Mouse (Mus musculus) midbrain, postnatal 0 days (tissue): ENCODE measurements around the gene Phactr2. TPM values are rescaled to one million over a fixed set of nuclear protein-coding genes. Genes with fewer than 3 reads are reported as not detected.

ENCODE experiments used
- ATAC-seq: fragments of 200-750 bp; cut with Nextera tagmentation; 2 replicates; pipeline ENCODE4 v1.8.0; 2017; ENCODE audit warnings: moderate number of reproducible peaks, mild to moderate bottlenecking, moderate TSS enrichment, moderate library complexity; ENCODE audit not compliant: low FRiP score
- DNase-seq: peaks from one replicate; pipeline ENCODE4 v3.0.0-alpha.2; 2015; ENCODE audit warnings: low spot score
- H3K27ac ChIP-seq: fragments of 300-500 bp; sonication (generic); 2 replicates; pipeline ENCODE4 v1.5.1; 2014; ENCODE audit warnings: low read depth, mild to moderate bottlenecking, low read length, mixed read lengths
- H3K27me3 ChIP-seq: fragments of 300-500 bp; sonication (generic); 2 replicates; pipeline ENCODE4 v1.6.1; 2014; ENCODE audit warnings: low read length, control low read depth, mixed read lengths; ENCODE audit not compliant: insufficient read depth
- H3K36me3 ChIP-seq: fragments of 300-500 bp; sonication (generic); 2 replicates; pipeline ENCODE4 v1.6.1; 2014; ENCODE audit warnings: low read length, control low read depth, mixed read lengths; ENCODE audit not compliant: insufficient read depth
- H3K4me1 ChIP-seq: fragments of 300-500 bp; sonication (generic); 2 replicates; pipeline ENCODE4 v1.6.1; 2014; ENCODE audit warnings: mild to moderate bottlenecking, control low read depth, antibody characterized with exemption, low read length, mixed read lengths; ENCODE audit not compliant: insufficient read depth
- H3K4me2 ChIP-seq: fragments of 300-500 bp; sonication (generic); 2 replicates; pipeline ENCODE4 v1.6.1; 2014; ENCODE audit warnings: low read depth, mild to moderate bottlenecking, low read length, mixed read lengths; ENCODE audit not compliant: poor library complexity, severe bottlenecking
- H3K4me3 ChIP-seq: fragments of 300-500 bp; sonication (generic); 2 replicates; pipeline ENCODE4 v1.5.1; 2014; ENCODE audit warnings: low read depth, mild to moderate bottlenecking, low read length, moderate library complexity
- H3K9ac ChIP-seq: fragments of 300-500 bp; sonication (generic); replicated peaks from 2 replicates; pipeline ENCODE4 v1.6.1; 2014; ENCODE audit warnings: mild to moderate bottlenecking, low read length, moderate library complexity, mixed read lengths; ENCODE audit not compliant: poor library complexity, severe bottlenecking
- H3K9me3 ChIP-seq: fragments of 300-500 bp; sonication (generic); 2 replicates; pipeline ENCODE4 v1.6.1; 2016; ENCODE audit warnings: low read length, control low read depth
- CTCF ChIP-seq: IDR thresholded peaks from 2 replicates; pipeline ENCODE4 v1.5.1; 2016; ENCODE audit warnings: antibody characterized with exemption, mild to moderate bottlenecking
- WGBS: fragments of 180-500 bp; shearing (Covaris S2); extraction: QIAGEN DNeasy Blood & Tissue Kit; methylation state at CpG from one replicate; pipeline ENCODE4 v1.1.7; 2014; 5-methylcytosine and 5-hydroxymethylcytosine counted together
- polyA plus RNA-seq: library from polyadenylated mRNA; unstranded; fragments of >200 nt; fragmentation: Nextera tagmentation; extraction: Ambion mirVana; gene quantifications from 2 replicates; pipeline ENCODE4 v1.2.1, GENCODE M21; 2015
- total RNA-seq: library from RNA; depleted of rRNA; stranded (reverse); fragments of >200 nt; gene quantifications from 2 replicates; pipeline ENCODE4 v1.2.3, GENCODE M21; 2014

Phactr2 gene
- total and polyA plus RNA-seq, 2 experiments from 2014 or later: 8.4 to 9.0 TPM

DNA sequence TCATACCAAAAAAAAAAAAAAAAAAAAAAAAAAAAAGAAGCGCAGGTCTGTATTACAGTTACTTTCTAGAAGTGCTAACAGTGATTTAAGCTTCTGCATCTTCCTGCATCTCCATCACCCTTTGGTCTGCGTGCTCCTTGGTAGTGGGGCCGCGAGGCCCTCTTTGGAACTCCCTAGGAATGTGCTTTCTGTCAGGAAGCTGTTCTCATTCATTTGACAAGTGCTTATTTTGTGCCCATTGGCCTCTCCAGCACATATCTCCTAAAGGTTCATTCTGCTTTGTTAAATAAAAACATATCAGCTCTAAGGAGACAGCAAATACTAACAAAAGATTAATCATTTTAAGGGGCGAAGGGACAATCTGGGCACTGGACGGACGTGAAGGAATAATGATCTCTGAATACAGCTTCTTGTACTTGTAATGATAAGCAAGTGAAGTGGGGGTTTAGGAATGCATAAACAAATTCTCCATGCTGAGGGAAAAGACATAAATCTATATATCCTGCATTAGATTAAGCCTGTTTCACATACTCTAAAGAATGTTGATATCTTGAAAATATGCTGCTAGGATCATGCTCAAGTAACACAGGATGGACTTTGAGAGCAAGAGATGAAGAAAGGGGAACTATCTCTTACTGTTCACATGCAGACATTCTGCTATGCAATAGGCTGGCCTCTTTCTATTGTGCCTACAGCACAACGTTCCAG is 264.1 kb downstream of the Phactr2 start:
- Histone ChIP-seq H3K9ac (no peak overlapping the region), H3K4me3 (no peak overlapping the region), H3K4me1 (no peaks in the 10 kb centered on the region), H3K36me3 (no peaks in the 10 kb centered on the region), H3K27ac (no peak overlapping the region), H3K27me3 (no peaks in the 10 kb centered on the region), H3K9me3 (no peaks in the 10 kb centered on the region), H3K4me2 (no peak overlapping the region)
- TF ChIP-seq CTCF: no peak
- DNase-seq (no peak), ATAC-seq (no peak)
- WGBS: 72% methylated on average over 8 of the region's 8 CpGs

DNA sequence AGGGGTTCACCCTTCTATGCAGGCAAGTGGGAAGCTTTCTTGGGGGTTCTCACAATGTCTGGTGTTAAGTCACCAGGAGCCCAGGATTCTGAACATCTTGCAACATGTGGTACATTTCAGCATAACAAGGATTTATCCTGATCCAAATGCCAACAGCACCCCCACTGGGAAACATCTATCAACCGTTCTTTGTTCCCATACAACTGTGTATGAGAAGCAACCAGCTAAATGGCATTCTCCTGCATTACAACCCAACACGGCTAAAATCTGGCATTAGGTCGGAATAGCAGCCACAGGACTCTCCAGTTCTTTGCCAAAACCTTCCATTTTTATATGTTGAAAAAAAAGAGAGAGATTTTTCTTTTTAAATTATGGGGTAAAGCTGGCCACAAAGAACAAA is 264.7 kb downstream of the Phactr2 start:
- ATAC-seq (no peak), DNase-seq (no peak)
- TF ChIP-seq CTCF: no peak
- Histone ChIP-seq H3K4me2 (no peak overlapping the region), H3K4me3 (no peak overlapping the region), H3K27ac (no peak overlapping the region), H3K4me1 (no peaks in the 10 kb centered on the region), H3K36me3 (no peaks in the 10 kb centered on the region), H3K9me3 (no peaks in the 10 kb centered on the region), H3K9ac (no peak overlapping the region), H3K27me3 (no peaks in the 10 kb centered on the region)
- WGBS: 47% methylated on average over 3 of the region's 3 CpGs

DNA sequence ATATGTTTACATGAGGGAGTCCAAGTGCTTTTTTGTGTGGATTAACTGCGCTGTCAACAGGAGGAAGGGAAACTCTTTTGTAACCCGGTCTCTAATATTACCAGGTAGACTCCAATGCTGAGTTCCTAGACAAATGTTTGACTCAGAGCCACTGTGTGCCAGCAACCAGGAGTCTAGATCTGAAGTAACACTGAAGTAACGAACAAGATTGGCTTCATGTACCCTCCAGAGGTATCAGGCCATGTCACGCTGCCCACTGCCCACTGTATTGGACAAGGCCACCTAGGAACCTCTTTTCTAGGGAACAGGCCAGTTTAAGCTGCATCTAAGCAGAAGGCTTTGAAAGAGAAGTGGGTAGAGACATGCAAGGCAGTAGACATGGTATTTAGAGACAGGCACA is 265.2 kb downstream of the Phactr2 start:
- Histone ChIP-seq H3K9me3 (no peaks in the 10 kb centered on the region), H3K4me1 (no peaks in the 10 kb centered on the region), H3K4me3 (no peak overlapping the region), H3K27me3 (no peaks in the 10 kb centered on the region), H3K27ac (no peak overlapping the region), H3K9ac (no peak overlapping the region), H3K4me2 (no peak overlapping the region), H3K36me3 (no peaks in the 10 kb centered on the region)
- TF ChIP-seq CTCF: no peak
- ATAC-seq (no peak), DNase-seq (no peak)
- 92% methylated on average over 4 of the region's 4 CpGs for WGBS

DNA sequence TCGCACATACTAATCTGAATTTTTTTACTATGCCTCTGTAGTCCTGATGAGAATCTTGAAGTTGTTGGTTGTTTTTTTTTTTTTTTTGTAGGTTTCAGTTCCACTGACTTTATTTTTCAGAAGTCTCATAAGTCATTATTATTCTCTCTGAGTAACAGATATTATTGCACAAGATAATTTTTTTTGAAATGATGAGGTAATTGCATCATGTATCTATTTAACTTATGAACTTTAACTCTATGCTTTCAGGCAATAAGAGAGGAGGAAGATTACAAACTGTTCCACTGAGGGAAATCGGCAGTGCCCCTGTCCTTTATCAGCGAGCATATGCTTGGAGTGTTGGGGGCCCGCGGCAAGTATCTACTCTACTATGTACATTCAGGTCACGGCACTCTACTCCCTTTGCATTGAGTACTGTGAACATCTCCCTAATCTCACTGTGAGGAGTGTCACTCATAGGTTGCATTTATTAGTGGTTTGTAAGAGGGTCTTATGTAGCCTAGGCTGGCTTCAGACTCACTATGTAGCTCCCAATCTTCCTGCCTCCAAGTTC is 272.4 kb downstream of the Phactr2 start:
- Histone ChIP-seq H3K9me3 (no peaks in the 10 kb centered on the region; the same call in 1 of the 2 replicates), H3K9ac (no peak overlapping the region), H3K4me2 (no peak overlapping the region), H3K27ac (no peak overlapping the region), H3K4me3 (no peak overlapping the region), H3K4me1 (no peaks in the 10 kb centered on the region), H3K27me3 (no peaks in the 10 kb centered on the region), H3K36me3 (no peaks in the 10 kb centered on the region)
- 91% methylated on average over 6 of the region's 6 CpGs for WGBS
- ATAC-seq (no peak), DNase-seq (no peak)
- no peak for TF ChIP-seq CTCF

DNA sequence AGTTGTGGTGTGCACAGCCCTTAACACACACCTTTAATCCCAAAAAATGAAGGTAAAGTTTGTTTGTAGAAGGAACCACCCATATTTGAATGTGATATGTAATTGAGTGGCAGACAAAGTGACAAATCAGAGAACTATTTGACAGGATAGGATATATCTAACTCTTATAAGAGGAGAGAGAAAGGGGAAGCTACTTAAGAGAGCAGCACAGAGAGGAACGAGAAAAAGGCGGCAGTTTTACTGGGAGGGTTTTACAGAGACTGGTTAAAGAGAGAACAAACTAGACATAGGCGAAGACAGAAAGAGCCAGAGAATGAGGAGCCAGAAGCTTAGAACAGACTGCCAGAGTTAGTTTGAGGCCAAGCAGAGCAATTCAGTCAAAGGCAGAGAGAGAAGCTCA is 273.4 kb downstream of the Phactr2 start:
- no peaks in the 10 kb centered on the region; the same call in 1 of the 2 replicates for H3K9me3 ChIP-seq
- WGBS: 93% methylated on average over 3 of the region's 3 CpGs
- ATAC-seq: no peak

DNA sequence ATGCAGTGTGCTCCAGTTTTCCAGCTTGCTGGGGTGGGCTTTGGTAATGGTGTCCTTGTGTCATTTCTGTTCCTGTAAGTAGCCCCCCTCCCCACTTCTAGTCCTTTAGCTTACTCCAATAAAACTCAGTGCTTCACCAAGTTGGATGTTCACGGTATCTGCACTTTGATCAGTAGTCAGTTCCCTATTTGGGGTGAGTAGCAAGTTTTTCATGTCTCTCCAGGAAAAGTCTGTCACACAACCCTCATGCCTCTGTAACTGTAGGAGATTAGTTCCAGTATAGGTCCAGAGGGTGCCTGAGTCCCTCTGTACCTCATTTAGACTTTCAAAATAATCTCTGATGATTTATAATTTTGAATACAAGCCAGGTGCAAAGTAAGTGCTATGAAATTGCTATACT is 275.0 kb downstream of the Phactr2 start:
- Histone ChIP-seq H3K4me3 (no peak overlapping the region), H3K36me3 (no peaks in the 10 kb centered on the region), H3K27ac (no peak overlapping the region), H3K9ac (no peak overlapping the region), H3K27me3 (no peaks in the 10 kb centered on the region), H3K4me1 (no peaks in the 10 kb centered on the region), H3K9me3 (no peaks in the 10 kb centered on the region; the same call in 1 of the 2 replicates), H3K4me2 (no peak overlapping the region)
- WGBS: 95% methylated on average over 1 of the region's 1 CpGs
- ATAC-seq: no peak
- TF ChIP-seq CTCF: no peak
- DNase-seq: no peak

More for the DNA sequence above, 273.4 kb downstream of the Phactr2 start:
- no peak overlapping the region for H3K27ac ChIP-seq
- no peak overlapping the region for H3K4me3 ChIP-seq
- H3K9ac ChIP-seq: no peak overlapping the region
- no peak overlapping the region for H3K4me2 ChIP-seq
- DNase-seq: no peak
- H3K36me3 ChIP-seq: no peaks in the 10 kb centered on the region
- H3K27me3 ChIP-seq: no peaks in the 10 kb centered on the region
- TF ChIP-seq CTCF: no peak
- no peaks in the 10 kb centered on the region for H3K4me1 ChIP-seq
